Mouse (Mus musculus): ENCODE data around the gene Serpinb6a.

DNA sequence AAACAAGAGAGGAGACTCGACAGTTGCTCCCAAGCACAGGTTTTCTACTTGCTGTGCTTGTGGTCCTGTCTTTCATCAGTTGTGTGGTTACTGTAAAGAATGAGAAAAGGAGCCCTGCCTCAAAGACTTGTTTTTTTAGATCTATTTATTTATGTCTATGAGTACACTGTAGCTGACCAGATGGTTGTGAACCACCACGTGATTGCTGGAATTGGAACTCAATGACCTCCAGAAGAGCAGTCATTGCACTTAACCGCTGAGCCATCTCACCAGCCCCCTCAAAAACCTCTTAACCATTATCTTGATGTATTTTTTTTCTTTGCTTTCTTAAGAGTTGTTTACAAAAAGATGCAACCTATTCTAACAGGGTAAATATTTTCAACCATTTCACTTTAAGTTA, 32.8 kb upstream of the Serpinb6a start:
- TF ChIP-seq CTCF (conservative IDR thresholded peaks at IDR 0.05 in 1 of 2, IDR thresholded peaks at IDR 0.05 in 1 of 2; ENCODE audit: low read depth in 2 of 2, low read length in 2 of 2) = no peak
- no peak for TF ChIP-seq POLR2A (IDR thresholded peaks at IDR 0.05; ENCODE audit: low read depth, low read length)
- no peak for TF ChIP-seq JUND (conservative IDR thresholded peaks at IDR 0.05; ENCODE audit: low read depth, low read length)
- no peak for TF ChIP-seq NRF1 (IDR thresholded peaks at IDR 0.05; ENCODE audit: low read depth, low read length)
- TF ChIP-seq MEF2A (IDR thresholded peaks at IDR 0.05; ENCODE audit: borderline replicate concordance, low read depth, low read length) = no peak
- no peak for TF ChIP-seq ZNF384 (IDR thresholded peaks at IDR 0.05; ENCODE audit: low read depth, low read length)
- no peak for TF ChIP-seq CHD2 (IDR thresholded peaks at IDR 0.05; ENCODE audit: low read length)
- TF ChIP-seq SMC3 (IDR thresholded peaks at IDR 0.05; ENCODE audit: low read depth, low read length) = no peak
- TF ChIP-seq MXI1 (IDR thresholded peaks at IDR 0.05; ENCODE audit: low read depth, low read length) = no peak
- TF ChIP-seq MAX (IDR thresholded peaks at IDR 0.05; ENCODE audit: low read length) = no peak
